Mouse (Mus musculus): Measurements from ENCODE around the gene Asb16. TPM values are rescaled to one million over a fixed set of nuclear protein-coding genes. Genes with fewer than 3 reads are reported as not detected.

Asb16 gene
- total RNA-seq (2014; fragmentation: Nextera tagmentation), result 2.2 and 2.5 TPM in 2 replicates
- total RNA-seq (2017), result 0.84 and 1.3 TPM in 2 replicates

GRCm38 (mm10) chr11:102268520-102269244, at the start of gene Asb16:
TSS of gene Asb16 (plus strand) at chr11:102268743.
- no peak for ATAC-seq (replicated peaks; ENCODE audit: low FRiP score, low TSS enrichment, poor library complexity, severe bottlenecking)

DNA sequence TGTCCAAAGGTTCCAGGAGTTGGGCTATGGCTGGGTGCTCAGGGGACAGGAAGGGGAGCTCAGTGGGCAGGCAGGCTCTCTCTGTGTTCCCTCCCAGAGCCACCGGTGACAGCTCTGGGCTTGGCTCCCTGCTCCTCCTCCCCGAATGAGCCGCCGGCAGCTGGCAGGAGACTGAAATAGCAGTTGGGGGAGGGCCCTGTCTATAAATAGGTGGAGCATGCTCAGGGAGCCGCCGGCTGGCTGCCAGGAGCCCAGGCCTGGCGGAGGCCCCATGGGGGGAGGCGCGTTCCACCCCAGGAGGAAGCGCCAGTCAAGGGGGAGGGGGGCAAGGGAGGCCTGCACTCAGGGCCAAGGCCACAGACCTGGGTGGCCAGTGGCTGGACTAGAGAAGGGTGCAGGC, 49.8 kb upstream of the Asb16 start:
- peak; percentile 89 for ATAC-seq (replicated peaks; ENCODE audit: low FRiP score, low TSS enrichment, poor library complexity, severe bottlenecking)

DNA sequence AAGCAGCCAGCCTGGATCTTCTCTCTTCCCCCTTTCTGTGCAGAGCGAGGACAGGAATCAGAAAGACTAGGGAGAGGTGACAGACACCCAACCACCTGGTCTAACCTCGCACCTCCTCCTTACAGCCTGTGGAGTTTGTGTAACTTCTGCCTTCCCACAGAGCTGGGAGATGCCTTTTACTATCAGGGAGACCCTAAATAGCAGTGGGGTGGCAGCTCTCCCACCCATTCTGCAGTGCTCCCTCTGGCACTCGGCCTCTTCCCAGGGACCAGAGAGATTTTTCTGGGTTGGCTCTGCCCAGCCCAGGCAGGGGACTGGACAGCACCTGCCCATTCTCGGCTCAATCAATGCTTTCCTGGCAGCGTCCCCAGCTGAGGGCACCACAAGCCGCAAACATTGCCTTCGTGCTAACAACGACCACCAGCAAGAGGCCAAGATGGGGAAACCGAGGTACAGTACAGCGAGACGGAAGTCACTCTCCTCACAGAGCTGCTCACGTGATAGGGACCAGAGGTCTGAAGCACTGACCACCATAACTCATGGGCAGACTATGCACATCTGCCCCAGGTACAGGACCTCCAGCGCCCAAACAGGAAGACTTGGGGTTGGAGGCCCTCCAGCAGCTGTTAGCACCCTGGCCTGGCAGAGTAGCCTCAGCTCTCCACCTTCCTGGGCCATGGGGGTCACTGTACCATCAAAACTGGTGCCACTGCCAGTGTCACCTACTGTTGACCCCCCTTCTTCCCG, 49.1 kb upstream of the Asb16 start:
- ATAC-seq (replicated peaks; ENCODE audit: low FRiP score, low TSS enrichment, poor library complexity, severe bottlenecking), result no peak

- ATAC-seq (replicated peaks; ENCODE audit: low FRiP score, low TSS enrichment, poor library complexity, severe bottlenecking), result no peak
Measured at GRCm38 (mm10) chr11:102219994-102220346, 48.6 kb upstream of the Asb16 start.

DNA sequence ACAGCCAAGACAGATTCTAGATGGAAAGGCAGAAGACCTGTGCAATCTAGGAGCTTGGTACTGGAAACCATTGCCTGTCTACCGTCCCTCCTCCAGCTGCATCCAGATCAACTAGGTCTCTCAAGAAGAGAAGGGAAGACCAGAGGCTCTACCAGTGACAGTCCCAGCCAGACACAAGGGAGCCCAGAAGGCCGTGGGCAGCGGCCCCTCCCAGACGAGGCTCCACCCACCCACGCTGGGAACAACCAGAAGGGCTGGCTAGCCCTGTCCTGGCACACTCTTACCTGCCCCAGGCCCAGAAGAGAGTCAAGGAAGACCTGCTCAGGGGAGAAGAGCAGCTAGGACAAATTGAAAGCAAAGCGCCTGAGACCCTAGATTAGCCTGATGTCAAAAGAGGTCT, 48.1 kb upstream of the Asb16 start:
- ATAC-seq (replicated peaks; ENCODE audit: low FRiP score, low TSS enrichment, poor library complexity, severe bottlenecking), result no peak

GRCm38 (mm10) chr11:102221243-102221953, 47.1 kb upstream of the Asb16 start:
- ATAC-seq (replicated peaks; ENCODE audit: low FRiP score, low TSS enrichment, poor library complexity, severe bottlenecking), result no peak

DNA sequence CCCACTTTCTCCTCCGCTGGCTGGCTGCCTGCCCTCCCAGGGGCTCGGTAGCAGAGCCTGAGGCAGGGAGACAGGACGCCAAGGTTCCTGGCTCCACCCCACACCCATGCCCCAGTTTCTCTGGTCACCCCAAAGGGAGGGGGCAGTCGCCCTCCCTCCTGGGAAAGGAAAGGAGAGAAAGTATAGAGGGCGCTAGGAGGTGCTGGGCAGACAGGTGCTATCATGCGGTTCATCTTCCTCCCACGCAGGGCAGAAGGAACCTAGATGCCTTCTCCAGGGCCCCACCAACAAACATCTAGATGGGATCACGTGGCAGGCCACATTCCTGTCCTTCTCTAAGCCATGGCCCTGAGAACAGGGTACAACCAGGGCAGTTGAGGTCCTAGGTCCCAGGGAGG, 46.6 kb upstream of the Asb16 start:
- ATAC-seq (replicated peaks; ENCODE audit: low FRiP score, low TSS enrichment, poor library complexity, severe bottlenecking), result no peak

DNA sequence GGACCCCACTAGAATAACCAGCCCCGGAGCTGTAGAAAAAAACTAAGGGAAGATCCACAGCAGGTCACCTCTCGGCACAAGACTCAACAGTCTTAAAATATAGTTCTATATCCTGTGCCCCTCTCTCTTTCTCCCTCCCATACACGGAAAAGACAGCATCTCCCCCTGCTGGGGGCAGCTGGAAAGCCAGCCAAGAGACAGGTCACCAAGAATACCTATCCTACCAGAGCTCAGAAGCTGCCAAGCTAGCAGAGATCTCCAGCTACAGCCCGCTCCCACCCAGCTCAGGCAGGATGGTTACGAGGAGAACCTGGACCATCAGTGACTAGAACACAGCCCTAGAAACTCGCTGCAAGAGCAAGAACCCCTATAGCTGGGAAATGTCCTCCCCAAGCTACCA, 45.4 kb upstream of the Asb16 start:
- no peak for ATAC-seq (replicated peaks; ENCODE audit: low FRiP score, low TSS enrichment, poor library complexity, severe bottlenecking)

- no peak for ATAC-seq (replicated peaks; ENCODE audit: low FRiP score, low TSS enrichment, poor library complexity, severe bottlenecking)
Measured at GRCm38 (mm10) chr11:102224686-102225085, 43.9 kb upstream of the Asb16 start.

- no peak for ATAC-seq (replicated peaks; ENCODE audit: low FRiP score, low TSS enrichment, poor library complexity, severe bottlenecking)
Measured at GRCm38 (mm10) chr11:102225221-102225620, 43.3 kb upstream of the Asb16 start.

DNA sequence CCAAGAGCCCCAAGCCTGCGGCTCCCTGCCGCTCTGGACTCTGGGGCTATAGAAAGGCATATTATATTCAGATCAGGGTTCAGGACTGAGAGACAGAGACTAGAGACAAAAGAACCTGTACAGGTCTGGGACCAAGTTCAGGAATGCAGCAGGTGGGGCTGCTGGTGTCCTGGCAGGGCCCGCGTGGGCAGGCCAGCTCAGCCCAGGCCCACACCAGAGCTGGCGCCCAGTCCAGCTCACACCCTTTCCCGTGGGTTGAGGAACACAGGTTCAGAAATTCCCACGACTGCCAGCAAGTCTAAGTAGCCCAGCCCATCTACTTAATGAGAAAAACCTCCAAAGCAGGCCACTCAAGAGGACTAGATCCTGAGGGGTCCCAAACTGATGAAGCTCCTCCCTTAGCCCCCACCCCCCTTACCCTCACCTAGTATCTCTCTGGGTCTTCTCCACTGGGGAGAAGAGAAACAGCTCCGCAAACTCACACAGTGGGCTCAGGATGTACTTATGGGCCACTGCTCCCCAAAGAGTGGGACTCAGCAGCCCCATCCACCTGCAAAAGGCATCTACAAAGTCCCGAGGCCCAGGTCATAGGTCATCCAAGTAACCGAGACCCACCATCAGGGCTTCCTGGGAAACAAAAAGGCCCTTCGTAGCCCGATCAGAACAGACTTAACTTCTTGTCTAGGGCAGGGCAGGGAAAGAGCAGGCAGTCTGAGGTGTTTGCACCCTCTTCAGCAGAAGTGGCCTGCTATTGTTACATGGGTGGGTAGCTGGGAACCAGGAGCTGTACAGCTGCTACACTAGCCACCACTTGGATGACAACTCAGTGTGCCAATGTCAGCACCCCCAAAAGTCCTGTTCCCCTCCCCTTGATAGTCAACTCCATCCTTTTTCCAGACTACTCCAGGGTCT, 42.2 kb upstream of the Asb16 start:
- ATAC-seq (replicated peaks; ENCODE audit: low FRiP score, low TSS enrichment, poor library complexity, severe bottlenecking), result no peak

- ATAC-seq (replicated peaks; ENCODE audit: low FRiP score, low TSS enrichment, poor library complexity, severe bottlenecking), result no peak
Measured at GRCm38 (mm10) chr11:102227270-102228190, 41.0 kb upstream of the Asb16 start.

DNA sequence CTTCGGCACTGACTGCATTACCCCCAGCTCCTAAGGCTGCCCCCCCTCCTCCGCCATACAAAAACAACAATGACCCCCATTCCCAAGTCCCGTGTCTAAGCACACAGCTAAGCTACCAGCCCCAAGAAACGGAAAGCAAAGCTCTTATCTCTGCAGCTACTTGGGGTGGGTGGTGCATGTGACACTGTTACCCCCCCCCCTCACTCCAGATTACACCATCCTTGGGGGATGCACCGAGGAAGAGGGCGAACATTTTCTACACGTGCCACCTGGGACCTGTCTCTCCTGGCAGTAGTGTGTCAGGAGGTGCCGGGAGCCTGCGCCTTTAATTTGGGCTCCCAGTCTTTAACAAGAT, 40.4 kb upstream of the Asb16 start:
- no peak for ATAC-seq (replicated peaks; ENCODE audit: low FRiP score, low TSS enrichment, poor library complexity, severe bottlenecking)

DNA sequence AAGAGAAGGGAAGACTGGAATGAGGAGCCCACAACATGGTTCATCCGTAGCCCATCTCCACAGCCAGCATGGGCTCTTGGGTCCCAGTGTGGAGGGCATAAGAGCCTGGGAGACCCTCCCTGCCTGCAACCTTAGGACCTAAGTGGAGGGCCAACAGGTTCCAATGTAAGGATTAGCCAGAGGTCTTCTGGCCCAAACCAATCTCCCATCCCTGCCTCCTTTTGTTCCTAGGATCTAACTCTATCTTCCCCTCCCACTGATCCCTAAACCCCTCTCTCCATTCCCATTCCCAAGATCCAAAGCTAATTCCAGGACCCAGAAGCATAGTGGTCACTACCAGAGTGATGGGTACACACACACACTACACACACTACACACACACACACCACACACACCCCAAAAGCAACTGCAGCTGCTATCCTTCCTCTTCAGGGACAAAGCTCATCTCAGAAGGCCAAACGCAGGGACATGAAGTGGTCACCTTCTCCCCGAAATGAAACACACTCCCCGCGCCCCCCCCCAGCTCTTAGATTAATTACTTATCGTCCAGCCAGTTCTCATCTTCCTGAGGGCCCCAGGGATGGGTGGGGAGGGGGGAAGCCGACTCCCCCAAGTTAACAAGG, 39.8 kb upstream of the Asb16 start:
- no peak for ATAC-seq (replicated peaks; ENCODE audit: low FRiP score, low TSS enrichment, poor library complexity, severe bottlenecking)

- 0 out of 2 replicates have a peak, but pooled peaks have one; percentile 35 for ATAC-seq (replicated peaks; ENCODE audit: low FRiP score, low TSS enrichment, poor library complexity, severe bottlenecking)
Measured at GRCm38 (mm10) chr11:102229331-102229953, 39.1 kb upstream of the Asb16 start.

DNA sequence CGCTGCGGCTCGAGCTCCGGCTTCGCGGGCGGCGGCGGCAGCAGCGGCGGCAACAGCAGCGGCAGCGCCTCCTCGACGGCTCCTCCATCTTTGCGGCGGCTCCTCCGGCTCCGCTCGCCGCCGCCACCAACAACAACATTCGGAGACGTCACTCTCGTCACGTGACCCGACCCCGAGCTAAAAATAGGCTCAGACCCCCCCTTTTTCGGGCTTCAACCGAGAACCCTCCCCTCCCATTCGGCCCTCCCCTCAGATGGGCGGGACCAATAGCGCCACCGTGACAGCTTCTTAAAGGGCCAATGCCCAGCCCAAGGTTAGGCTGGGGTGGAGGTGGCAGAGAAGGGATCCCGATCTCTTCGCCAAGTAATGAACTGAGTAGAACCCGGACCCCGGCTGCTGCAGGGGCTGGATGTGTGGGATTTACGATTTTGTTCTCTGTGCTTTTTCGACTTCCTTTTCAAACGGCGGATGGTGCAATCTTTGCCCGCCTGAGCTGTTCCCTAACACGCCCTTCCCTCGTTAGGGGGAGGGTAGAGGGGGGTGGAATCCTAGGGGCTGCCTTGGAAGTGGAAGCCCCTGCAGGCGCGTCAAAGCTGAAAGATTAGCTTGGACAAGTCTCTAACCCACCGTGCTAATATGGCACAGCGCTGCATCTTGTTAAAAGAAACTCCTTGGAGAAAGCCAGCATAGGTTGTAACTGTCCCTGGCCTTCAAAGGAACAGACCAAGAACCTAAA, 38.4 kb upstream of the Asb16 start, which contains the start of gene Hdac5:
Gene Hdac5 (minus strand): TSS at position 161 of the 736 bp plus-strand sequence.
- ATAC-seq (replicated peaks; ENCODE audit: low FRiP score, low TSS enrichment, poor library complexity, severe bottlenecking), result peak; percentile 96

- ATAC-seq (replicated peaks; ENCODE audit: low FRiP score, low TSS enrichment, poor library complexity, severe bottlenecking), result no peak
Measured at GRCm38 (mm10) chr11:102236022-102236421, 32.5 kb upstream of the Asb16 start.

All from megakaryocyte-erythroid progenitor cell, adult 5-6 weeks (primary cell).